Mouse (Mus musculus): ENCODE results near the gene Ptpn3.

- TF ChIP-seq CTCF (IDR thresholded peaks at IDR 0.05; ENCODE audit: extremely low read depth, insufficient read depth, low read length), result no peak
- TF ChIP-seq POLR2A (IDR thresholded peaks at IDR 0.05; ENCODE audit: extremely low read depth, insufficient read depth, low read length), result no peak
These were observed 9.0 kb downstream of the Ptpn3 start for GRCm38 (mm10) chr4:57292670-57293069.
